Mouse (Mus musculus) cerebellum, adult 2 months (tissue): Measurements from ENCODE around the gene Serinc5.

Experiments used
- CTCF ChIP-seq: fragments of 200-500 bp; IDR thresholded peaks from 2 replicates; pipeline ENCODE4 v1.5.1; 2011; ENCODE audit warnings: low read depth, mild to moderate bottlenecking, control low read depth, low read length, moderate library complexity, borderline replicate concordance; ENCODE audit not compliant: insufficient read depth
- POLR2A ChIP-seq: fragments of 200-500 bp; IDR thresholded peaks from 2 replicates; pipeline ENCODE4 v1.6.1; 2011; ENCODE audit warnings: low read length, control low read depth, borderline replicate concordance; ENCODE audit not compliant: insufficient read depth

DNA sequence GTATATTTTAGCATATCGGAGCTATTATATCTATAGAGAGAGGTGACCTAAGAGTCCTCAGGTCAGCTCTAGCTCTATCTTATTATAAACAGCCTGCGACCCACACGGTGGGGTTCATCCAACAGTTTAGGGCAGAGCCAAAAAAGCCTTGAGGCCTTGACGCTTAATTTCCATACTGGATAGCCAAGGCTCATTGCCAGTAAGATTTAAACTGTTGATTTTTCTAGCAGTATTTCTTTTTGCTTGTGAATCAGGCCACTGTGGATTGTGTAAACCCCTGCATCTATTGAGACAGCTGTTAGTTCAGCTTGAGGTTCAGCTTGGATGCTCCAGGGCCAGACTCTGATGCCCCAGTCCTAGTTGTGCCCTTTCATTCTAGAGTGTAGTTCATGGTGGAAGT lies 73.4 kb downstream of the Serinc5 start:
- TF ChIP-seq CTCF (no peak), POLR2A (no peak)
